Mouse (Mus musculus): ENCODE measurements around the gene Gm49361.

DNA sequence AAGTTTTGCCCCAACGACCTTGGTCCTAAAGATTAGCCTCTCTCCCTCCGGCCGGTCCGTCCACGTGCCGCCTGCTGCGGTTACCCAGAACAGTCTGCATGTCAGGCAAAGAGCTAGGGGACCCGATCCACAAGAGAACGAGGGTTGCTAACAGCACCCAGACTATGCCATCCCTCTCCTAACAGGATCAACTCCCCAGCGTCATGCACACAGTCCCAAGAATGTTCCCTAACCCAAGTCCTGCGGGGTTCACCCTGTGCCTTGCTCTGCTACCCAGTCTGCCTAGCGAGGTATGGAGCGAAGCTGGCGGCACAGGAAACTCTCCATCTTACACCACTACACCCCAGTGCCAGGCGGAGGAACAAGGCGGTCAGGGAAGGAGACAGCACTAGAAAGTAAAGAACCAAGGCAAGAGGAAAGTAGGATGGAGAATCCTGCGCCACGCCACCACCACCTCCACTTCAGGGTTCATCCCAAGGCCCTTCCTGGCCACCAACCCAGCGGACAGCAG, 81.5 kb downstream of the Gm49361 start:
- TF ChIP-seq CTCF (IDR thresholded peaks at IDR 0.05; ENCODE audit: low read depth, low read length) (no peak), POLR2A (IDR thresholded peaks at IDR 0.05; ENCODE audit: extremely low read depth, insufficient read depth, low read length) (no peak)
